Mouse (Mus musculus) MEL (cell line): ENCODE measurements around the gene Cog7. TPM values are rescaled to one million over a fixed set of nuclear protein-coding genes. Genes with fewer than 3 reads are reported as not detected.
A peak's percentile ranks its signal among the peaks of the same experiment; 100 is the strongest.

Source experiments
- DNase-seq: peaks from one replicate; pipeline ENCODE4 v3.0.0; 2011; ENCODE audit warnings: low read depth, low spot score
- H3K27ac ChIP-seq: 2 replicates; pipeline ENCODE4 v1.5.1; 2012; ENCODE audit warnings: low read depth, mild to moderate bottlenecking, control low read depth, low read length, moderate library complexity; ENCODE audit not compliant: control insufficient read depth
- H3K27me3 ChIP-seq, 2 experiments: fragments of 150-350 bp in 1 of 2; sonication (generic) in 1 of 2; 2 replicates each; pipeline ENCODE4 v1.6.1; 2012; ENCODE audit warnings: low read length in 2 of 2, mild to moderate bottlenecking in 2 of 2, improper control_type of control experiment in 1 of 2, moderate library complexity in 1 of 2; ENCODE audit not compliant: insufficient read depth in 2 of 2, control insufficient read depth in 1 of 2
- H3K36me3 ChIP-seq, 2 experiments: 2 replicates each; pipeline ENCODE4 v1.6.1; 2012 to 2014; ENCODE audit warnings: low read length in 2 of 2, improper control_type of control experiment in 1 of 2, inconsistent platforms in 1 of 2, mild to moderate bottlenecking in 1 of 2; ENCODE audit not compliant: insufficient read depth in 2 of 2, control insufficient read depth in 1 of 2
- H3K4me1 ChIP-seq, 2 experiments: fragments of 150-350 bp in 1 of 2; sonication (generic) in 1 of 2; 2 replicates each; pipeline ENCODE4 v1.6.1; 2012; ENCODE audit warnings: low read length in 2 of 2, improper control_type of control experiment in 1 of 2, mild to moderate bottlenecking in 1 of 2; ENCODE audit not compliant: insufficient read depth in 2 of 2, control insufficient read depth in 1 of 2
- H3K4me3 ChIP-seq, 2 experiments: fragments of 150-350 bp in 1 of 2; sonication (generic) in 1 of 2; 2 replicates each; pipeline ENCODE4 v1.5.1; 2012; ENCODE audit warnings: low read depth in 2 of 2, low read length in 2 of 2, mild to moderate bottlenecking in 2 of 2, moderate library complexity in 2 of 2, control low read depth in 1 of 2, improper control_type of control experiment in 1 of 2; ENCODE audit not compliant: control insufficient read depth in 1 of 2, insufficient read depth in 1 of 2
- H3K79me2 ChIP-seq: 2 replicates; pipeline ENCODE4 v1.6.1; 2012; ENCODE audit warnings: mild to moderate bottlenecking, low read length, moderate library complexity; ENCODE audit not compliant: control insufficient read depth, poor library complexity, insufficient read depth
- H3K9ac ChIP-seq: 2 replicates; pipeline ENCODE4 v1.6.1; 2012; ENCODE audit warnings: low read depth, mild to moderate bottlenecking, control low read depth, low read length, moderate library complexity; ENCODE audit not compliant: control insufficient read depth, poor library complexity, severe bottlenecking
- H3K9me3 ChIP-seq: fragments of 150-350 bp; sonication (generic); replicated peaks from 2 replicates; pipeline ENCODE4 v1.6.1; 2012; ENCODE audit warnings: mild to moderate bottlenecking, low read length, improper control_type of control experiment, moderate library complexity; ENCODE audit not compliant: insufficient read depth
- CHD1 ChIP-seq: IDR thresholded peaks from 2 replicates; pipeline ENCODE4 v1.6.1; 2012; ENCODE audit warnings: low read depth, mild to moderate bottlenecking, inconsistent platforms, low read length, improper control_type of control experiment
- CHD2 ChIP-seq: IDR thresholded peaks from 2 replicates; pipeline ENCODE4 v1.6.1; 2011; ENCODE audit warnings: low read length, improper control_type of control experiment
- CTCF ChIP-seq, 3 experiments: IDR thresholded peaks in 2 of 3; conservative IDR thresholded peaks in 1 of 3; 2 replicates each; pipeline ENCODE4 v1.5.1; 2011 to 2012; ENCODE audit warnings: low read length in 3 of 3, low read depth in 2 of 3, mild to moderate bottlenecking in 2 of 3, improper control_type of control experiment in 1 of 3, inconsistent platforms in 1 of 3, mixed read lengths in 1 of 3, moderate library complexity in 1 of 3; ENCODE audit not compliant: control insufficient read depth in 1 of 3, insufficient read depth in 1 of 3, poor library complexity in 1 of 3, severe bottlenecking in 1 of 3
- ELF1 ChIP-seq: IDR thresholded peaks from 2 replicates; pipeline ENCODE4 v1.6.1; 2014; ENCODE audit warnings: low read depth, mild to moderate bottlenecking, inconsistent platforms, low read length, improper control_type of control experiment, moderate library complexity
- HCFC1 ChIP-seq: IDR thresholded peaks from 2 replicates; pipeline ENCODE4 v1.6.1; 2012; ENCODE audit warnings: low read depth, mild to moderate bottlenecking, inconsistent platforms, low read length, improper control_type of control experiment, moderate library complexity
- JUND ChIP-seq: IDR thresholded peaks from 2 replicates; pipeline ENCODE4 v1.6.1; 2011; ENCODE audit warnings: low read depth, mild to moderate bottlenecking, improper control_type of control experiment, low read length
- MEF2A ChIP-seq: IDR thresholded peaks from 2 replicates; pipeline ENCODE4 v1.6.1; 2014; ENCODE audit warnings: low read depth, mild to moderate bottlenecking, inconsistent platforms, low read length, improper control_type of control experiment; ENCODE audit not compliant: poor library complexity, insufficient replicate concordance, severe bottlenecking; ENCODE audit errors: extremely low read depth
- MYC ChIP-seq: IDR thresholded peaks from 2 replicates; pipeline ENCODE4 v1.6.1; 2011; ENCODE audit warnings: low read depth, mild to moderate bottlenecking, low read length, improper control_type of control experiment, moderate library complexity
- POLR2AphosphoS5 ChIP-seq: IDR thresholded peaks from 2 replicates; pipeline ENCODE4 v1.6.1; 2012; ENCODE audit warnings: low read depth, borderline replicate concordance, mild to moderate bottlenecking, inconsistent platforms, low read length, moderate library complexity, mixed read lengths
- RAD21 ChIP-seq: IDR thresholded peaks from 2 replicates; pipeline ENCODE4 v1.6.1; 2011; ENCODE audit warnings: mild to moderate bottlenecking, low read depth, low read length, improper control_type of control experiment
- USF1 ChIP-seq: IDR thresholded peaks from 2 replicates; pipeline ENCODE4 v1.6.1; 2014; ENCODE audit warnings: low read depth, mild to moderate bottlenecking, inconsistent platforms, low read length, improper control_type of control experiment, moderate library complexity
- polyA plus RNA-seq, 2 experiments: library from polyadenylated mRNA; stranded (reverse) in 1 of 2; unstranded in 1 of 2; fragments of >175 nt in 1 of 2; fragments of >200 nt in 1 of 2; gene quantifications; 2 replicates each; pipeline versions ENCODE4 v1.2.1 to v1.2.4; 2012; ENCODE audit warnings: low replicate concordance in 2 of 2, low read depth in 1 of 2; ENCODE audit not compliant: insufficient read length in 2 of 2, insufficient read depth in 1 of 2, missing spikeins in 1 of 2
- total RNA-seq: library from RNA; depleted of rRNA; stranded (reverse); fragments of 300-350 nt; gene quantifications from 2 replicates; pipeline ENCODE4 v1.2.3, GENCODE M21; 2012

Gene Cog7
- total and polyA plus RNA-seq, 3 experiments = 17.1 to 21.2 TPM; not detected in 1

DNA sequence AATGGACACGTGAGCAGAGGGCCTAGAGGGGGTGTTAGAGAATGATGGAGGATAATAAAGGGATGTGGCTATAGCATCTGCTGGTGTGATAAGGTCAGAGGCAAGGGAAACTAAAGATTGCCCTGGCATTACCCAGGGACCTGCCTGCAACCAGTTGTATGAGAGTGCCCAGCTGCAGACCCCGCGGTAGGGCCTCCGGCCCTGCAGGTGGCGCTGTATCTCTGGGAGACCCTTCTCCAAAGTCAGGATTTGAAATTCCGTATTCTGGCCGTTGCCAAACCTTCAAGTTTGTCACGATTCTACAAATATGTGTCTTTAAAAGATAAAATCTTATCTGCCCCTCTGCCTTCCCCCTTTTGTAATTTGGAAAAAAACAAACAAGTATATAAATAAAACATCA lies 122.6 kb downstream of the Cog7 start:
- DNase-seq = peak; percentile 7
- Histone ChIP-seq H3K79me2 (no peaks in the 10 kb centered on the region), H3K4me1 (no peaks in the 10 kb centered on the region), H3K4me3 (no peak overlapping the region), H3K9me3 (no peaks in the 10 kb centered on the region), H3K27me3 (no peaks in the 10 kb centered on the region), H3K9ac (no peak overlapping the region), H3K27ac (no peak overlapping the region), H3K36me3 (no peaks in the 10 kb centered on the region)
- TF ChIP-seq ELF1 (no peak), CTCF (IDR thresholded peaks at IDR 0.05 in 2 of 3, conservative IDR thresholded peaks at IDR 0.05 in 1 of 3; ENCODE audit: control insufficient read depth in 1 of 3, insufficient read depth in 1 of 3, low read depth in 2 of 3, low read length in 3 of 3, poor library complexity in 1 of 3, severe bottlenecking in 1 of 3) (peak; percentile 23 to 69 (median 42); a peak in 4 of 6 replicates)

DNA sequence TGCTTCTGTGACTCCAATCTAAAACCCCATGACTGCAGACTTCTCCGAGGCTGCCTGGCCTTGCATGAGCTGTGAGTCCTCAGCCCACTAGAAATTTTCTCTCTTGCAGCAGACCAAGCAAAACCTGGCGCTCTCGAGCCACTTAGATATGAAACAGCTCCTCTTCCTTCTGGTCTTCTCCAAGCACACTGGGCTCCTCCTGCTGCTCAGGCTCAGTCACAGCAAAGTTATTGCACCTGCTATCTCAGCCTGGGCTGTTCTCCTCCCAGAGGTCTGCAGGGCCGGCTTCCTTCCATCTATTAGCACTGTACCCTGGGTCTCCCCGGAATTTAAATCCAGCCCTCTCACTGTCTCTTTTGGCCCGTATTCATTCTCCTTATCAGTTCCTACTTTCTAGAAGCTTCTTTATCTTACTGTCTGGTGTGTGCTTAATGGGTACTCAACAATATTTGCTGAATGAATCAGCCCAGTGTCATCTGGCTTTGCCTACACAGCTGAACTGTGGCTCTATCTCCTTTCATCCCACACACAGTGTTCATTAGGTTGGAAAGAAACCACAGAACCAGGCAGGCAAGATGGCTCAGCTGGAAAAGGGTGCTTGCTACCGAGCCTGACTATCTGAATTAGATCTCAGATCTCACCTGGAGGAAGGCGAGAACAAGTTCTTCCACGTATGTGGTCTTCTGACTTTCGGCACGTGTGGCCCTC lies 124.2 kb downstream of the Cog7 start:
- Histone ChIP-seq H3K79me2 (no peaks in the 10 kb centered on the region), H3K27ac (no peak overlapping the region), H3K4me3 (no peak overlapping the region), H3K27me3 (no peaks in the 10 kb centered on the region), H3K9ac (no peak overlapping the region), H3K36me3 (no peaks in the 10 kb centered on the region), H3K9me3 (no peaks in the 10 kb centered on the region), H3K4me1 (no peaks in the 10 kb centered on the region)
- DNase-seq = no peak
- TF ChIP-seq CHD2 = no peak
- TF ChIP-seq HCFC1 = no peak
- no peak for TF ChIP-seq USF1
- TF ChIP-seq RAD21 = no peak
- TF ChIP-seq JUND = no peak
- no peak for TF ChIP-seq MEF2A
- TF ChIP-seq MYC = no peak
- no peak for TF ChIP-seq POLR2AphosphoS5
- no peak for TF ChIP-seq CHD1

DNA sequence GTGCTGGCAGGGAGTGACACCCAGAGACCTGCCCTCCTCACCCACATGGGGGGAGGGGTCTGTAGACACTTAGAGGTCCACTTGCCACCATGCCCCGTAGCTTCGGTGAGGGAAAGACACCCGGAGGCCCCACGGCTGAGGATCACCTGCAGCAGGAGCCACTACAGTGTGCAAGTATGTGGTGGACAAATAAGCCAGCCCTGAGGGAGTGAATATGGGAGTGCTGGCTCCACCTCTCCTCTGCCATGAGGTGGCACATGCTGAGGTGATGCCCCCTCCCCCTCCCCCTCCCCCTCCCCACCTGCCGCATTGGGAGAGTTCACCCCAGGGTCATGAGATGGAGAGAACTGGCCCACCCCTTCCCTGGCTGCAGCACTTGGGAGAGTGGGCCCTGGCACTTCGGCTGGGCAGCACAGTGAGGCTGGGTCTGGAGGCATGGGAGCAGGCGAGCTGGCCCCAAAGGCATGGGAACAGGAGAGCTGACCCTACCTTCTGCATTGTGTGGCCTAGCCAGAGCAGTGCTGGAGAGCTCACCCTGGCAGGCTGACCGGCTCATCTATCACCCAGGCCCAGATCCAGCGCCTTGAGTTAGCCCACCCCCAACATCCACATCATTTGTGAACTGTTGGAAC lies 132.9 kb downstream of the Cog7 start:
- Histone ChIP-seq H3K27me3 (no peaks in the 10 kb centered on the region), H3K79me2 (no peaks in the 10 kb centered on the region), H3K36me3 (no peaks in the 10 kb centered on the region), H3K9ac (no peak overlapping the region), H3K9me3 (no peaks in the 10 kb centered on the region), H3K4me1 (no peaks in the 10 kb centered on the region), H3K27ac (no peak overlapping the region), H3K4me3 (no peak overlapping the region)
- no peak for TF ChIP-seq USF1
- no peak for DNase-seq
